Mouse (Mus musculus) v-Abl transformed pro-B cells (cell line): ENCODE data around the gene Adamts12.

Experiments used
- in situ Hi-C, 2 experiments: fragments of 400-800 bp; cut with MboI; formaldehyde crosslinking; loops; one replicate each; pipeline ENCODE4 v1.15.1; 2025; ENCODE audit not compliant: unreplicated experiment in 2 of 2

Gene Adamts12

DNA sequence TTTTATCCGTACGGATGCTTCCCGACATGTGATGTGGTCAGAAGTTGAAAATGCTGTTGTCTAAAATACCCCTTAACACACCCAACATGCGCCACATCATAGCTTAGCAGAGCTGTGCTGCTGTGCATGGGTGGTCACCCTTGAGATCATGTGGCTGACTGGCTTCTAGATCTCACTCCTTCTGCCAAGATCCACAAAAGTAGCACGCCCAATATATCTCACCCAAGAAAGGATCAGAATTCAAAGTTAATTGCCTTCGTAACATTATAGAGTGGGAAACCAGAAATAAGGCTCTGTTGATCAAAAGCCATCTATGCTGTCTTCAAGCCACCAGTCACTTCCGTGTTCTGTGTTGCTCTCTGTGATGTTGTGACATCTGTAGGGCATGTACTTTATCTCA is 3.3 kb downstream of the Adamts12 start:
- in situ Hi-C loops, result no loop called here

DNA sequence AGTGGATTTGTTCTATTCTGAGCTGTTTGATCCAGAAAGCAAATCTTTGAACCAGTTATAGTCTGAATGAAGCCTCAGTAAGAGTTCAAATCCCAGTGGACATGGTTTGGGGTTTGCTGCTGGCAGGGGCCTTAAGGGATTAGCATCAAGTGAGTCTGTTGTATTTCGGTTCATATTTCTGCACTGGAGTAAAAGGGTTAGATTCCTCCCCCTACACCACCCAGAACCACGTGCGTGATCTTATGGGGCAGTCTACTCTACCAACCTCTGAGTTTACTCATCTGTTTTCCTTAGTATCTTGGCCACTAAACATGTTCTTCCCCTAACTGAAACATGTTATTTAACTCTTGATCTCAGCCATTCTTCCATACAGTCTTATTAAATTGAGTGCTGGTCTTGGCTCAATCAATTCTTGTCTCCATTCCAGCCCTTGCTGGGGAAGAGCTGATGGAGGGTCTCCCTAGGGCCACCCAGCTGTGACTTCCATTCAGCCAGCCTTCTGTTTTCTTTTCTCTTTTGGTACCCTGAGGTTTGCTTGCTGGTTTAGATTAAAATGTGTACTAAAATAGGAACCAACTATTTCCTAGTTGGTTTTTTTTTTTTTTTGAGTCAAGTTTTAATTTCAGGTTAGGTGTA is 11.3 kb downstream of the Adamts12 start:
- in situ Hi-C loops, result no loop called here

DNA sequence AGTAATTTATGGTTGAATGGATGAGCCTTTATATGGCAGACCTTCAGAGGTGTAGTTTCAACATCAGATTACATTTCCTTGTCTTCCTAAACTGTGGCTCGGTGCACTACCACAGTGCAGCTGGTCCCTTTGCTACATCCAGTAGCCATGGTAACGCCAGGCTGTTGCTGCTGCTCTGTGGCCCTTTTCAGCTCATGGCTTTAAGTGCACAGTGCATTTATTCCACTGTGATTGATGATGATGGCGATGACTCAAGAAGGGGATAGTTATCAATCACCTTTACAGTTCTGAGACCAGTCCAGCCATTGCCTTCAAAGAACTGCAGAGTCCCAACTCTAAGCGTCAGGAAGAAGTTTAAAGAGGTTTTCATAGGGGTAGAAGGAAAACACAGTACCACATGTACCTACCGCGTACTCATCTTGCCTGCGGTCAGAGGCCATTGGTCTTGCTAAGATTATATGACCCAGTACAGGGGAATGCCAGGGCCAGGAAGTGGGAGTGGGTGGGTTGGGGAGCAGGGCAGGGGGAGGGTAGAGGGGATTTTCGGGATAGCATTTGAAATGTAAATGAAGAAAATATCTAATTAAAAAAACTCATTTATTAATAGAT is 18.5 kb downstream of the Adamts12 start:
- in situ Hi-C loops, result no loop called here

DNA sequence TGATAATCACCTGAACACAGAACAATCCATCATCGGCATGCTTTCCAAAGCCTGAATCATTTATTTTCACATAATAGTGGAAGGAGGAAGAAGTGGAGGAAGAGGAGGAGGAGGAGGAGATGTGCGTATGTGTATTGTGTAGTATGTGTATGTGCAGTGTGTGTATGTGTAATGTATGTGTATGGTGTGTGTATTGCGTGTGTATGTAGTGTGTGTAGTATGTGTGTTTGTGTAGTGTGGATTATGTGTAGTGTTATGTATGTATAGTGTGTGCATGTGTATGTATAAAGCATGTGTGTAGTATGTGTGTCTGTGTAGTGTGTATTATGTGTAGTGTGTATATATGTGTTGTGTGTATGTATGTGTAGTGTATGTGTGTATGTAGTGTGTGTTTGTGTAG is 19.1 kb downstream of the Adamts12 start:
- in situ Hi-C loops, result no loop called here

DNA sequence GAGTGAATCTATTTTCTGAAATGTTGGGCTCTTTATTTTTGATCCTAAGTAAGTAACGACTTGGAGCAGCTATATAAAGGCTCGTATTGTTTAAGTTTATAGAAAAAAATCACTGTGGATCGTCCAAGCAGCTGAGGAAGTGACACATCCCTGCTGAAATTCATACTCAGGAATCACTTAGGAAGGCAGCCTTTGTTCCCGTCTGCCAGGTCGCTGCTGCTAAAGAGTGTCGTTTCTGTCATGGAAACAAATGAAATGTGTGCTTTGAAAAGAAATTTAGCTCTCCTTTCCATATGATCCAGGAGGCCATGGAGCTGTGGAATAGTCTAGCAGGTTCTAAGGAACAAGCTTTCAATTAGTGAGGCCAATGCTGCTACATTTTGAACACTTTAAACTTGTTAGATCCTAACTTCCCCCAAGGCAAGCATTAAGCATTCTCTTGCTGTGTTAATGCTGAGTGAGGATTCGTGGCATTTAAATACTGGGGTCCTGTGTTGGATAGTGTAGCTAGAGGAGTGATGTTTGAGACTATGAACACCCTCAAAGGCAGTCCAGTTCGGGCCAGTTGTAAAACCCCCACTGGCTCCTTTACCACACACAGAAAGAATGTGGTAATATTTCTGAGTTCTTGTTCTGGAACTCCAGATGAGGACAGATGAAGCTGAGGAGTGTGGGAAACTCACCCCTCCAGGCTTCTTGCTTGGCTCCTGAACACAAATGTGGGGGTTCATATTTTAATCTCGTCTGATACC is 19.8 kb downstream of the Adamts12 start:
- in situ Hi-C loops, result no loop called here

DNA sequence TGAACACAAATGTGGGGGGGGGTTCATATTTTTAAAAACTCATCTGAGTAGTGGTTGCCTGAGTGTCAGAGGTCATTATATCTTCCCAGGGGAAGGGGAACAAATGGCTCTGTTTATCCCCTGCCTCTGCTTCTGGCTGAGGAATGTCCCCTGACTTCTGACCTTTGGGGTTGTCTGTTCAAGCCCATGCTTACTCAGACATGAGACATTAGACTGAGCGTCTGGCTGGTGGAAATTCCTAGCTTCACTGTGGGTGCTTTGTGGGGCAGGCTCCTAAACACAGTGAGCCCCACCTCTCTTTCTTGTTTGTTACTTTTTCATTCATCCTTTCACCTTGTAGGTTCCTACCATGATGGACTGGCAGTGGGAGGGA is 20.4 kb downstream of the Adamts12 start:
- in situ Hi-C loops, result no loop called here

DNA sequence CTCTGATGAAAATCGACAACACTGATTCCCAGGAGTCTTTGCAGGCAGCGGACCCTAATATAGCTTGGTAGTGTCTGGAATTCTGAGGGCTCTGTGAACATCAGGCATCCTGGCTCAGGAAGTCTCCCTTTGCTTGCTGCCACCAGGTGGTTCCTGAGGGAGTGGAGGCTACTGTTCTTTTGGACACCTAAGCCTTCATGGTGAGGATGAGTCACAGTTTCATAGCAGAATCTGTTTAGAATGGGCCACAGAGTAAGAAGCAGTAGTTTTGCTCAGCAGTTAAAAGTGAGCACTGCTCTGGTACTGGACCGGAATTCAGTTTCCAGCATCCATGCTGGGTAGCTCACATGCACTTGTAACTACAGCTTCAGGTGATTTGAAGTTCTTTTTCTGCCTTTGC is 24.9 kb downstream of the Adamts12 start:
- in situ Hi-C loops, result no loop called here

DNA sequence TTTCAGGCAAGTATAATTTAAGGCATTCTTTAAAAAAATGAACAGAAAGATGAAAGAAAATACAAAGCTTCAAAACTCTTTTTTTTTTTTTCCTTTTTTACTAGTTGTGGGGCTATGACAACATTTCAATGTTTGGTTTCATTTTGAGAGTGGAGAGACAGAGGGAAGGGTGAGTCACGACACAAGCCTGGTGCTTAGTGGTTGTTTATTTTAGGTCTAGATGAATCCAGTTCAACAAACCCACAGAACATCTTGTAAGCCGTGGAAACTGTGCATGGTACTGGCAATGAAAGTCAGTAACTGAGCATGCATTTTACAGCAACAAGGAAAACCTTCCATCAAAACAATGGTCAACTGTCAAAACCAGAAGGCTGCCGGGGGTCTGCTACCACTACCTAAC is 31.0 kb downstream of the Adamts12 start:
- in situ Hi-C loops, result no loop called here

DNA sequence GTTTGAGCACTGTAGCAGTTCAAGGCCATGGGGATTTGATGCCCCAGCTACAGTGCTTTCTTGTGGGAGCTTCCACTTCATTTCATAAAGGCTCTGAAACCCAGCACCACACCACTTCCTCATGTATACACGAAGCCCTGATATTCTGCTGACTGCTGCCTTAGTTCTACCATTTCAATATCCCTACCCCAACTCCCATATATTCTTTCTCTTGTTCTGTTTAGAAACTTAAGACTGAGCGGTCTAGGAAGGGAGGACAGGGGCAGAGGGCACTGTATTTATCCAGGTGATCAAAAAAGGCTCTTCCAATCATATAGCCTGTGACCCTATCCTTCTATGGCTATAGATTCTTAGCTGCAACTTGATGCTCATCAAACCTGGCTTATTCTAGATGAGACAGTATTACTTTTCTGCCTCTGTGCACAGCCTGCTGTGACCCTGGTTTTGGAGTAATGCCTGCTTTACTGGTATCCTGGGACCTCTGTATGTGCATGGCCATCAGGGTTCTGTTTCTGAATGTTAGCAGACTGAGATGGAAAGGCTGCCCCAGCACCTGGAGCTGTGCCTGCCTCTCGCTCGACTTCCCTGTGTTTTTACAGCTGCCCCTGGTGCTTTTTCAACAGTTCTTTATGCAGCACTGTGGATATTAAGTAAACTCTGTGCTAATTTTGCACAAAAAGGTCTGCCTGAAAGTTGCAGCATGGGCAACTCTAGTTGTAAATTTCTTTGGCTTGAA is 33.5 kb downstream of the Adamts12 start:
- in situ Hi-C loops, result no loop called here

DNA sequence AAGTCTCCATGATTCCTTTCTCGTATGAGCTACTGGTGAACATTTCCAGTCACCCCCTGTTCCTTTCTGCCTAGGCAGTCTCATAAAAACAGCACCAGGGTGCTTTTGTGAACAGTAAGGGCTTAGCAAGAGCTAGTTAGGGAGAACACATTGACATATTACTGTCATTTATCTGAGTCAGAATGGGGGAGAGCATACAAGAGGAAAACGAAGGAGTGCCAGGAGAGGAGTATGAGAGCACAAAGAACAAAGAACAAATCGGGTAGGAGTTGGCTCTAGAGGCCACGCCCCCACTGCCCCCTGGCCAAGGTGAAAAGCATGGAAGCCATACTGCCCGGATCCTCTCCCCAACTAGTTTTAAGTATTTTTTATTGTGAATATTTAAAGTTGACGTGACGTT is 34.4 kb downstream of the Adamts12 start:
- in situ Hi-C loops, result no loop called here

DNA sequence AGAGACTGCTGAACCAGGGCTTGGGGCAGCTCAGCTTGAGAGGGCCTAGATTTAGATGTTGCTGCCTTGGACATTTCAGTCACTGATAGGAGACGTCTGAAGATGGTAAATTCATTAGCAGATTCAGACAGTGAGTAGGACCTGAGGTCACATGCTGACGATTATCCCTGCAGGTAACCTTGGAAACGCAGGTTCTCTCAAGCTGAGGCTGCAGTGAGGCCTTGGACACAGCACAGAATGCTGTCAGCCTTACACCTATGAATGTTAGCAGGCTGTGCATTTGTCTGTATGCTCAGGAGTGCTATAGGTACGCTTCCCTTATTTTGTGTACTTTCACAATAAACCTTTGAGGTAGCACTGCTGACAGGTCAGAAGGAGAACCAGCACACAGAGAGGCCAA is 36.3 kb downstream of the Adamts12 start:
- in situ Hi-C loops, result no loop called here

DNA sequence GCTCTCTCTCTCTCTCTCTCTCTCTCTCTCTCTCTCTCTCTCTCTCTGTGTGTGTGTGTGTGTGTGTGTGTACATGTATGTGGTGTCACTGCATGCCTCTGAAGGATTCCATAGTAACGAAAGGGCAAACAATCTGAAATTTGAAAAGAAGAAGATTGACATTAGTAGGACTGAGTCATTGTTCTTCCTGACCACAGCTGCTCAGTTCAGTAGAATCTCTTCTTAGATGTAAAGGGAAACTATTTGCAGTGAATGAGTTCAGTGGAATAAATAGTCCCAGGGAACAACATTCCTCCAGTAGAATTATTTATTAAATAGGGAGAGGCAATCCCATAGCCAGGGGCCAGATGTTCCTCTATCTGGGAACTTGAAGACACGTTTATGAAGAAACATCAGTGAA is 40.5 kb downstream of the Adamts12 start:
- in situ Hi-C loops, result no loop called here

DNA sequence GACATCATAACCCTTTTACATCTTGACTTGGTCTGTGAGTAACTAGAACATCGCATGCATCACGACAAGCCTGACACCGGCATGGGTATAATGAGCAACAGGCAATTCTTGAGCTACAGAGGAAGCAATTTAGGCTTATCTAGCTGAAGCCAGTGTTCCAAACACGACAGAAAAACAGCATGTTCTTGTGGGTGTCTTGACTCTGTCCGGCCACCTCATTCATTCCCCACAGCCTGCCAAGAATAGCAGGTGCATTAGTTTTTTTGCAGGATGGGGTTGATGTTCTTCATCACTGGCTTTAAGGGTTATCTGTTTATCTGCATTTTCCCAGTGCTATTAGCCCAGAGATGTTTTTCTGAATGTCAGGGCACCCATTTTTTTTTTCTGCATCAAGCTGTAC is 42.8 kb downstream of the Adamts12 start:
- in situ Hi-C loops, result no loop called here

DNA sequence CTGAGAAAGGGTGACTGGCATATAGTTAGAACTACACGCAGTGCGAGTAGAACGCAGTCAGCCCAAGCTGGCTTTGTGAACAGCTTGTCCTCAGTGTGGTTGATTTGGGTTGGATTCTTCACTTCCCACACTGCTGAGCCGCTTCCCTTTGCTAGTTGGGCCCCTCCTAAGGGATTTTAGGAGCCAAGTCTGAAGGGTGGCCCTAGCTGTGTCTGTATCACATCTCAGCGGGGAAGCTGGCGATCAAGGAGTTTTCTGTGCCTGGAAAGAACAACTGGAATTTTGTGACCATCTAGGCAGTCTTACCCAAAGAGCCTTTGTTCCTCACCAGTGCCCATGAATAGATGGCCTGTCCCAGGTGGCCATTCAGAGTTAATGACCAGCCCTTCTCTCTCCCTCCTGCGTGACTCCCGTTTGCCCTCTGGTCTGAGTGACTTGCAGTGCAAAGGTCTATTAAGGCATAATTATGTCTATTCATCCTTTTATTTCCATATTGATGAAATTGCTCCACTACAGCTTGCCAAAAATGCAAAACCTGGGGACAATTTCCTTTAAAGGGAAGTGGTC is 50.1 kb downstream of the Adamts12 start:
- in situ Hi-C loops, result no loop called here

DNA sequence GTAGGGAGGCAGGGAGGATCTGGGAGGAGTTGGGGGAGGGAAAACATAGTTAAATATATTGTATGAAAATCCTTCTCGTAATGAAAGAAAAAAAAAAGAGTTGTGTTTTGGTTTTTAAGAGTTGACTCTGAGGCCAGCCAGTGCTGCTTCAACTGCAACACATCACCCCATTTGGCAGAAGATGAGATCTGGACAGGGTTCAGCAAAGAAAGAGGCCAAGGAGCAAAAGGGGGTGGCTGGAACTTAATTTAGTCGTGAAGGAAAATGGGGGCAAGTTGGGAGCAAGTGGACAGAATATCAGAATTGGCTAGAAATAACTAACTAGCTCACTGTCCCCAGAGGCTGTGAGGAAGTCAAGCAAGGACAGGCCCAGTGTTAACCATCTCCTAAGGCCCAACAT is 51.7 kb downstream of the Adamts12 start:
- in situ Hi-C loops, result no loop called here

DNA sequence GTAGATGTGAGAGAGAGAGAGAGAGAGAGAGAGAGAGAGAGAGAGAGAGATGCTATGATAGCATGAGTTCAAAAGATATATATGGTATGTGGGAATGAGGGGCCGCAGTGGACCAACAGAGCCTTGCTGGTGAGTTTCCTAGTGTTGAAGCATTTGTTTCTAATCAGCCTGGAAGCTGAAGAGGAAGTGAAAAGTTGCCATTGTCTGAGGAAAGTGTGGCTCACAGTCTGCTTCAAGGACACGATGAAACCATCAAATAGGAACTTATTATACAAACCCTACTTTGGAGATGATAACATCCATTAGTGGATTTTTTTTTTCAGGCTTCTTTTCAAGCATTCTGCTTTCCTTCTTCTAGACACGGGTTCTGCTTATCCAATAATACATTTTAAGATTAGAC is 52.3 kb downstream of the Adamts12 start:
- in situ Hi-C loops, result no loop called here

DNA sequence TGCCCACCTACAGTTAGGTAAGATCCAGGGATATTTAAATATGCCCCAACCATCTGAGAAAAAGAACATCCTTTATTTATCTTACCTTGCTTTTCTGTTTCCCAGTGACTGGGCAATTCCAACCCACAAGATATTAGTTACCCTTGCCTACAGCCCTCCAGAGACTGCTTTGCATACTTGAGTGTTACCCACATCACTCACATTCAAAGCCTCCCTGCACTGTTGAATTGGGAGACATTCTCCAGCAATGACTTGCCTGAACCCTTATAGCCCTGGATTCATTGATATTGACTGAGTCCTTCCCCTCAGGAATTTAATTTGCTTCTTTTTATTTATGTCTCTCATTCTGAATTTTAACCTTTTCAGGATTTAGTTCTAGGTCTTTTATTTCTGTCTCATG is 53.8 kb downstream of the Adamts12 start:
- in situ Hi-C loops, result no loop called here

DNA sequence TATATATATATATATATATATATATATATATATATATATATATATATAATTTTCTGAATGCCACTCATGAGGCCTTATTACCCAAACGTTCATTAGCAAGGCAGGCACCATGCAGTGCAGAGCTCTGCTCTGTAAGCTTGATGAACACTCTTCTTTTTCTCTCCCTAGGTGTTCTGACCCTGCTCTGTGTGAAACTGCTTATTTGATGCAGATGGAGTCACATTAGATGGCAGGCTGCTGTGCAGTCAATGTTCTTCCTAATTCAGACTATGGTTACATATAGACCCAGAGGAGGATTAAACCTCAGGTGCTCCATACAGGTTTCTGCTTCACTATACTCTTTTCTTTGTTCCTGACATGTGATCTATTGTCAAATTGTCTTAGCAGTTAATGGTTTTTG is 57.1 kb downstream of the Adamts12 start:
- in situ Hi-C loops, result no loop called here

DNA sequence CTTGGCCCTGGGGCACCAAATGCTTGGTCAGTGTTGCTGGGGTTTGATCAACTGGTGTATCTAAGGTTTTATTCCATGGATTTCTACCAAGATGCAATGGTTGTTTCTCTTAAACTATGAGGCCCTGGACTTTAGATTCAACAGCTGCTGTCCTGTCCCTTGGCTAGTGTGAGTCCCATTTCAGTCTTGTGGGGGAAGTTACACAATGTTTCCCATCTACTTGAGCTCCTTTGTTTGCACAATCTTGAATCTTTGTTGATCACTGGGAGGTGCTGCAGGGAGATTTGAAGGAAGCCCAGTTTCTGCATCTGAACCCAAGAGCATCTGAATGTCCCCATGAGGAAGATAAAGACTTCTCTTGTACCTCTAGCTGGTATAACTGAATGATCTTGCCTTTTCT is 60.8 kb downstream of the Adamts12 start:
- in situ Hi-C loops, result no loop called here

DNA sequence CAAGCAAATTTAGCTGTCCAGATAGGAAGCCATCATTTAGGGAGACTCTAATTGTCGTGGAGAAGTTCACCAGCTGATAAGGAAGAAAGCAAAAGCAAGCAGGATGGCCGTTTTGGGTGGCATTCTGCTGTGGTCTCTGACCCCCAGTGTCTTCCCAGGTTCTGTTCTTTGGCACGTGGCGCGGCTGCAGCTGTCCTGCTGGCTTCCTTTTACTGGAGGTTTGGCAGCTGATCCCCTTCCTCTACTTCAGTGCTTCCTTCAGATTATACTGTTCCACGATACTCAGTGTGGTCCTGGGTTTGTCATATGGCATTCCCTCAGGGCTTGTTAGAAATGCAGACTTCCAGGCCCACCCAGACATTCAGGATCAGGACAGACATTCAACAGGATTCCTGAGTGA is 63.9 kb downstream of the Adamts12 start:
- in situ Hi-C loops, result no loop called here
